8 mouse cellular contexts compared by ENCODE assay signal in genomic region chr3:138906112-138906880, GRCm38 (mm10).
DNase-seq lines count a peak whose midpoint lies in the region; ATAC-seq and TF ChIP-seq lines count a peak whose summit lies in the region.

No protein-coding gene starts in this region.

- no peak overlapping the region for H3K4me3 ChIP-seq in forebrain, embryonic 14.5 days (ENCODE audit: low read depth, low read length)
- H3K4me3 ChIP-seq in lung, postnatal 0 days (ENCODE audit: low read depth, low read length) = no peak overlapping the region

- DNase-seq in MN1 (ENCODE audit: low spot score) = peak; percentile 47
- DNase-seq in cerebellum, adult 11 months = peak; percentile 69
- DNase-seq in forebrain, embryonic 14.5 days (ENCODE audit: low spot score) = peak; percentile 85
- DNase-seq in layer of hippocampus, adult 18-20 months (ENCODE audit: low spot score in 2 of 2) = peak; percentile 39 to 69
- peak; percentile 85 for DNase-seq in lung, postnatal 0 days (ENCODE audit: low spot score)
- peak; percentile 86 for DNase-seq in retina, embryonic 14.5 days (ENCODE audit: low spot score)

- peaks cover 11% of the 10 kb centered on the region for H3K36me3 ChIP-seq in forebrain, embryonic 14.5 days (ENCODE audit: control insufficient read depth, insufficient read depth, low read length)
- no peaks in the 10 kb centered on the region for H3K36me3 ChIP-seq in lung, postnatal 0 days (ENCODE audit: insufficient read depth, low read length)

- no peak overlapping the region for H3K9ac ChIP-seq in forebrain, embryonic 14.5 days (ENCODE audit: low read length)
- no peak overlapping the region for H3K9ac ChIP-seq in lung, postnatal 0 days (replicated peaks; ENCODE audit: low read depth)

- no peaks in the 10 kb centered on the region for H3K9me3 ChIP-seq in forebrain, embryonic 14.5 days (replicated peaks; ENCODE audit: control insufficient read depth, low read length)
- no peaks in the 10 kb centered on the region for H3K9me3 ChIP-seq in lung, postnatal 0 days (ENCODE audit: low read length)

- TF ChIP-seq EP300 in lung, postnatal 0 days (IDR thresholded peaks at IDR 0.05) = peak; percentile 65

- H3K27ac ChIP-seq in forebrain, embryonic 14.5 days (ENCODE audit: low read depth, low read length) = no peak overlapping the region
- H3K27ac ChIP-seq in lung, postnatal 0 days (ENCODE audit: low read length) = peak overlapping the region; percentile 55; the same call in 1 of the 2 replicates

- H3K4me1 ChIP-seq in forebrain, embryonic 14.5 days (ENCODE audit: control insufficient read depth, insufficient read depth, low read length) = no peaks in the 10 kb centered on the region; the same call in 1 of the 2 replicates
- H3K4me1 ChIP-seq in lung, postnatal 0 days (ENCODE audit: insufficient read depth, low read depth, low read length) = no peaks in the 10 kb centered on the region

- ATAC-seq in forebrain, embryonic 14.5 days = peak; percentile 81
- peak; percentile 61 to 88; a peak in 3 of 4 replicates for ATAC-seq in hematopoietic stem cell, adult 5-6 weeks (replicated peaks in 1 of 2; ENCODE audit: insufficient read depth in 1 of 2, low FRiP score in 2 of 2, low TSS enrichment in 1 of 2, low read depth in 1 of 2, poor library complexity in 2 of 2, severe bottlenecking in 2 of 2)
- peak; percentile 83 for ATAC-seq in lung, postnatal 0 days
- ATAC-seq in erythroblast, adult 5-6 weeks (replicated peaks; ENCODE audit: low FRiP score, poor library complexity, severe bottlenecking) = no peak

- no peaks in the 10 kb centered on the region for H3K27me3 ChIP-seq in forebrain, embryonic 14.5 days (replicated peaks; ENCODE audit: control insufficient read depth, insufficient read depth, low read length)
- no peaks in the 10 kb centered on the region for H3K27me3 ChIP-seq in lung, postnatal 0 days (replicated peaks; ENCODE audit: insufficient read depth, low read length)

- peak; percentile 94 for TF ChIP-seq CTCF in lung, postnatal 0 days (IDR thresholded peaks at IDR 0.05)

- 28% methylated on average over 17 of the region's 17 CpGs for WGBS in forebrain, embryonic 14.5 days
- WGBS in lung, postnatal 0 days = 32% methylated on average over 17 of the region's 17 CpGs

- H3K4me2 ChIP-seq in forebrain, embryonic 14.5 days (ENCODE audit: low read length) = no peak overlapping the region
- H3K4me2 ChIP-seq in lung, postnatal 0 days (replicated peaks; ENCODE audit: low read depth, low read length) = no peak overlapping the region
